Mouse (Mus musculus) 3T3-L1 (cell line): ENCODE results near the gene Sdccag8.
A peak's percentile ranks its signal among the peaks of the same experiment; 100 is the strongest.

Experiments
- DNase-seq: peaks from one replicate; pipeline ENCODE4 v3.0.0-alpha.2; 2015; ENCODE audit warnings: low read depth, low spot score

The Sdccag8 gene

GRCm38 (mm10) chr1:176877756-176878155 lies 63.3 kb downstream of the Sdccag8 start:
- DNase-seq: peak; percentile 82

GRCm38 (mm10) chr1:176879005-176879404 lies 64.5 kb downstream of the Sdccag8 start:
- DNase-seq: peak; percentile 44

- DNase-seq: no peak
Measured at GRCm38 (mm10) chr1:176879614-176880013, 65.2 kb downstream of the Sdccag8 start.

- DNase-seq: no peak
Measured at GRCm38 (mm10) chr1:176880101-176880500, 65.6 kb downstream of the Sdccag8 start.

- no peak for DNase-seq
Measured at GRCm38 (mm10) chr1:176880943-176881342, 66.5 kb downstream of the Sdccag8 start.

- DNase-seq: no peak
Measured at GRCm38 (mm10) chr1:176885207-176885933, 70.9 kb downstream of the Sdccag8 start.

GRCm38 (mm10) chr1:176886002-176886401 lies 71.5 kb downstream of the Sdccag8 start:
- no peak for DNase-seq

GRCm38 (mm10) chr1:176903741-176904140 lies 89.3 kb downstream of the Sdccag8 start:
- no peak for DNase-seq

GRCm38 (mm10) chr1:176915946-176916345 lies 101.5 kb downstream of the Sdccag8 start:
- no peak for DNase-seq

- no peak for DNase-seq
Measured at GRCm38 (mm10) chr1:176919486-176919885, 105.0 kb downstream of the Sdccag8 start.

- DNase-seq: no peak
Measured at GRCm38 (mm10) chr1:176922842-176923241, 108.4 kb downstream of the Sdccag8 start.

GRCm38 (mm10) chr1:176926009-176926408 lies 111.5 kb downstream of the Sdccag8 start:
- no peak for DNase-seq

- DNase-seq: no peak
Measured at GRCm38 (mm10) chr1:176927312-176927711, 112.9 kb downstream of the Sdccag8 start.

- DNase-seq: no peak
Measured at GRCm38 (mm10) chr1:176929710-176930109, 115.2 kb downstream of the Sdccag8 start.

- no peak for DNase-seq
Measured at GRCm38 (mm10) chr1:176930574-176930973, 116.1 kb downstream of the Sdccag8 start.

- no peak for DNase-seq
Measured at GRCm38 (mm10) chr1:176930981-176931500, 116.6 kb downstream of the Sdccag8 start.

GRCm38 (mm10) chr1:176931511-176931910 lies 117.1 kb downstream of the Sdccag8 start:
- DNase-seq: no peak

GRCm38 (mm10) chr1:176932320-176932950 lies 118.0 kb downstream of the Sdccag8 start:
- DNase-seq: no peak

GRCm38 (mm10) chr1:176933319-176933718 lies 118.9 kb downstream of the Sdccag8 start:
- DNase-seq: no peak

- DNase-seq: no peak
Measured at GRCm38 (mm10) chr1:176934043-176934762, 119.7 kb downstream of the Sdccag8 start.

- DNase-seq: no peak
Measured at GRCm38 (mm10) chr1:176939901-176940341, 125.5 kb downstream of the Sdccag8 start.
